Mouse (Mus musculus) bone marrow macrophage, adult 2 months (primary cell): ENCODE data around the gene Wdr43.

Experiments used
- CTCF ChIP-seq: IDR thresholded peaks from 2 replicates; pipeline ENCODE4 v1.5.1; 2012; ENCODE audit warnings: low read depth, mild to moderate bottlenecking, low read length, moderate library complexity
- POLR2A ChIP-seq: IDR thresholded peaks from 2 replicates; pipeline ENCODE4 v1.6.1; 2012; ENCODE audit warnings: mild to moderate bottlenecking, low read depth, low read length, borderline replicate concordance

DNA sequence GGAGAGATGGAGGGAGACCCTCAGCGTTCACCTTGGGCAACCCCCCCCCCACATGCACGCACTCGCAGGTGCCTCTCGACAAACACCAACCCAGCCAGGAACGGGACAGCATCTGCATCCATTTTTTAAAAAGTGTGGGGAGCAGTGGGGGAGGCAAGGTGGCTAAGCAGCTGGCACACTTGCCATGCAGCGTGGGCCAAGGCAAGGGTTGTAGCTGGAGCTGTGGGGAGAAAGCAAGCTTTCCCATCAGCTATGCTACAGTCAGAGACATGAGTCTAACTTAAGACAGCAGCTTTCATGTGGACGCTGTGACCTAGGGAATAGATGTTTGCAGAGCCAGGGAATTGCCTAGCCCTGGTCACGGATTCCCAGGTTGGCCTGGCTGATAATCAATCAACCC is 79.5 kb downstream of the Wdr43 start:
- no peak for TF ChIP-seq CTCF
- no peak for TF ChIP-seq POLR2A
